Mouse (Mus musculus) heart, postnatal 36 days (tissue): ENCODE results near the gene Jhy. TPM values are rescaled to one million over a fixed set of nuclear protein-coding genes. Genes with fewer than 3 reads are reported as not detected.

Experiments used
- DNase-seq, 2 experiments: peaks; one replicate each; pipeline ENCODE4 v3.0.0; 2021 to 2022
- intact Hi-C: fragments of 180-260 bp; cut with DNase I; formaldehyde crosslinking; loops from one replicate; pipeline ENCODE4 v1.15.1; 2025
- total RNA-seq, 2 experiments: library from RNA; stranded (reverse); gene quantifications; 2 replicates each; pipeline ENCODE4 v1.2.3; 2021

The Jhy gene
- total RNA-seq, 2 experiments from 2014 or later, result not detected

DNA sequence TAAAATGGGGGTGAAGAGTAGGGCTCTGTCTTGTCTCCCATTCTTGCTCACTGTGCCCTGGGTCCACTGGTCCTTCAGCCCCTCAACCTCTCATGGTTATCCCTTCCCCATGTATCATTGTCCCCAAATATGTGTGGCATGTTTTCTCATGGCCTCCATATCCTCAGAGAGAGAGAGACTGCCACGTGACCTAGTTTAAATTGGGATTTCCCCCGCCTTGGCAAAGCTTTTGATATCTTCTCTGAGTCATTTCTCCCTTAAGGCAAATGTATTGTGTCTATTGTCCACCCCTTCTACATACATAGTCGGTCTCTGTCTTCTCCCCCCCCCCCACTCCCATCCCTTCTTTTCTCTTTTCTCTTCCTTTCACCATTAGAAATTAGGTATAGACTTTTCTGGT is 30.6 kb downstream of the Jhy start:
- no peak for DNase-seq
- intact Hi-C loops, result no loop called here

DNA sequence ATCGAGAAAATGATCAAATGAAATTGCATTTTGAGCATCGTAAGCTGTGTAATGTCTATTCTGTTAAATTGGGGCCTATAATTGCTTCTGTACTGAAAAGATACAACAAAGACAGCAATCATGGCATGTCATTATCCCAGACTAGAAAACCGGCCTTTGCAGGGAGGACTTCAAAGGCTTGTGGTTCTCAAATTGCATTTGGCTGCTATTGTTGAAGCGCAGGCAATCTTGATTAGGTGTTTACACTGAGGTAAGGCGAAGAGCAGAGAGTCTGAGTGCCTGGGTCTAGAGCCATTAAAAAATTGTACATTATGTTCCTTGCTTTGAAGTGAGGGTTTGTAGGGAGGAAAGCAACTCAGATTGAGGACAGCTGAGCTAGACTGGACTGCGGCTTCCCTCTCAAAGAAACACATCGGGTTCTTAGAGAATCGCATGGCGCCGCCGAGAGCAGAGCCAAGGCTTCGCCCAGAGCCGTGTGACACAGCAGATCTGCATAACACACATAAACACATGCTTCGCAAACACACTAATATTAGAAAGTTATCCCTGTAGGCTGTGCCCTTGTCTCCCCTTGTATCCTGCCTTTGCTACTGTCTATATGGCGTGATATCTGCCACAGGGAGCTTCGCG is 36.5 kb downstream of the Jhy start:
- intact Hi-C loops, result no loop called here
- no peak for DNase-seq

DNA sequence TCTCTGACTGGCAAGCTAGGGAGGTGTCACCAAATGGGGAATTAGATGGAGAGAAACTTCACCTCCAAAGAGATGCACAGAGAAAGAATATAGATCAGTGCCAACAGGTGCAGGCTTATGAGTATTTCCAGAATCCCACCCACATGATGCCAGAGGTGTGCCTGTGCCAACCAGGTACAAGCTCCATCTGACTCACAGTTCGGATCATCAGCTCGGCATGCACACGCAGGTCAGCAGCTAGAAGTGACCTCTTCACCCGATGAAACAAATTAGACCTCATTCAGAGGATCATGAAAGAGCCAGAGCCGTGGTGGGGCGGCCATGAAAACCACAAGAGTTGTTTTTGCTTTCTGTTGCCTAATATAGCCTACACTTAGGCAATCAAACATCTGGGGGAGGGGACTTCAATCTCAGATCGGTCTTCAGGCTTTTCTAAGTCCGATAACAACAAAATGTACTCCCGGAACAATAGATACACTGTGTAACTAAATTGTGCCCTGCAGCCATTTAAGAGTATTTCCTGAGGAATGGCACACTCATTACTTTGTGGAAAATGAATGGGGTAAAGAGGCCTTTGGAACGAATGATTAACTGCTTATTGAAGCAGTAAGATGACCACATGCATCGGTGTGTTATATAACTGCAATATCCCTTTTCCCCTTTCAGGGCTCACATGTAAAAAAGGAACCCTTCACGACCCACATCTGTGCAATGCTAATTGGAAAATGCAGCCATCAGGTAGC is 45.9 kb downstream of the Jhy start:
- DNase-seq, result no peak
- intact Hi-C loops, result no loop called here

- intact Hi-C loops, result no loop called here
- no peak for DNase-seq
These were observed 55.0 kb downstream of the Jhy start for GRCm38 (mm10) chr9:40908915-40909314.

DNA sequence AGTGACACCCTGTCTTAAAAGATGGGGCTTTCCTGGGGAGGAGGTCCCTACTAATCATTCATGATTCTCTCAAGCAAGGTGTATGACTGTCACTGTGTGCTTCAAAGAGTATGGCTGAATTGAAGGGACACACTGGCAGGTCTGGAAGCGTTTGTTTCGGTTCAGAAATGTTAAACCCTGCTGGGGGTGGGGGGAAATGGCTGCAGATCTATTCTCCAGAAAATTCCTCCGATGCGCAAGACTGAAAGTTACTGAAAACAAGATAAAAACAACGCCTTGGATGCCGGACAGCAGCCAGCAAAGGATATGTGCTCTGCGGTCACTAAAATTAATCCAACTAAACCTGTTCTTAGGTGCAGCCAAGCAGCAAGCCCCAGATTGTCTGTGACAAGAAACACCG is 55.5 kb downstream of the Jhy start:
- intact Hi-C loops, result no loop called here
- no peak for DNase-seq

DNA sequence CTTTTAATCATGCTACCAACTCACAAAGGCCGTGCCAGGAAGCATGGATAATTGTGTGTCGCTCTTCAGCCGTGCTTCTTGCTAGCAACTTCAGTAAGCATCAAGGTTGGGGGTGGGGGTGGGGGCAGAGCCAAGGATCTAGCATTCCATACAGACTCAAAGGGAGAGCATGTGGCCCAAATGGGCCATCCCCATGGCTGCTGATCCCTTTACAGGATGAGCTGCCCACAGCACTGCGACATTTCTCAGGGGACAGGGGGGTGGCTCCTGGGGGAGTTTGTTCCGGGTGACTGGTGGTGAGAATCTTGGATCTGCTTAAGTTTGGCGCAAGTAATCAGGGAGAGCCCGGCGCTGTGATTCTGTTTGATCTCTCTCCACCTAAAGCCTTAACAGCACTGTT is 56.5 kb downstream of the Jhy start:
- intact Hi-C loops, result no loop called here

GRCm38 (mm10) chr9:40892456-40892855 is 71.5 kb downstream of the Jhy start:
- no peak for DNase-seq
- intact Hi-C loops, result no loop called here

More for the DNA sequence above, 56.5 kb downstream of the Jhy start:
- DNase-seq, result no peak

DNA sequence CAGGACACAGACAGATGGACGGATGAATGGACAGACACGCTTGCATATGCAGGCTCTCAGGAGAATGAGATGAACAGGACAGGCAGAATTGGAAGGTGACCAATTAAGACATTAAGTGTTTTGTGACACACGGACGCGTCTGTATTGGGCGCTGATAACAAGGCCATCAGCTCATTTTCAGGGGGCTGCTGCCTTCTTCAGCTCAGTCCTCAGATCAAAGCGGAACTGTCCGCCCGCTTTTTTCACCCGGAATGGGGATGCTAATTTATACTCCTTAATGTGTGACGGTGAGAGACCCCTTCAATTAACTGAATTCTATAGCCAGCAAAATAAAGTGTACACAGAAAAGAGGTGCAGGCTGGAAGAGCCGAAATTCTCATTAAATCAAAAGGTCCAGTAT is 74.5 kb downstream of the Jhy start:
- no peak for DNase-seq
- intact Hi-C loops, result no loop called here

DNA sequence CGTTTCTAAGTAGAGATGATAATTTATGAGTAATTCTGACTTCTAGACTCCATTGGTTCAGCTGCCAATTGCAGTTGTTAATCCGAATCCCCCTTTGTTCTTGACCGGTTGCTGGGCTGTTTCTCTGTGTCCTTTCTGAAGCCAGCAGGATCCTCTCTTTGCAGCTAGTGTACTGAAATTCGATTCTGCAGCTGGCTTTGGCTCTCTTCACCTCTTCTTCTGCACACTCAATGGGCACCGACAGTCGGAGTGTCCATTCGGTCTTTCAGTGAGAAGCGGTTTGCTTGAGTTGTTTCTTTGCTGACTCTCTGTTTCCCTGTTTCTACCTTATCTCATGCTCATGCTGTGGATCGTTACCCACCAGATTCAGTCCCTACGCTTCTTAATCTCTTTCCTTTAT is 78.2 kb downstream of the Jhy start:
- DNase-seq, result no peak
- intact Hi-C loops, result no loop called here

GRCm38 (mm10) chr9:40878998-40879397 is 84.9 kb downstream of the Jhy start:
- intact Hi-C loops, result no loop called here
- DNase-seq, result no peak

DNA sequence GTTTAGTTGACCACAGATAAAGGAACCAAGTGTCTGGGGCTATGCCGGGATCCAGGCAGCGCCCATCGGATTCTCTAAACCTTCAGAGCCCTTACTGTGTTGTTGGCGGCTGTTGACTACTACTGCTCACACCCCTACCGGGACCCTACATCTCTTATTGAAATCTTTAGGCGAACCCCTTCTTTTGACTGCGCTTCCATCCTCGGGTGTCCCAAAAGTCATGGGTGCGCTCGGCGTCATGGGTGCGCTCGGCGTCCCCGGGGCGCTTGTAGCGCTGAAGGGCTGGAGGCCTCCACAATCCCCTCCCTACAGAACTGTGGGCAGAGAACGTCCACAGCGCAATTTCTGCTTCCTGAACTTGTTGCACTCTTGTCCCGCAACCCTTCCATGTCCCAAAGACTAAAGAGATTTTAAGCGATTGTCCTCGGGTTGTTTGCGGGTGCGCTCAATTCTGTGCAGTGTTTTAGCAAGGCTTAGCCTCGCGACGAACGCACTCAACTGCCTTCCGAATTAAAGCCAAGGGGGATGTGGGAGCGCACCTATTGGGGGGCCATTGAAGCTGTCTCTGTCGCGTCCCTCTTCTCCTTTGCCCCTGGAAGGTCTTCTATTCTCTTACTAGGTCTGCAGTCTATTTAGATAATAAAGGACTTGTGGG is 85.5 kb downstream of the Jhy start:
- DNase-seq, result no peak
- intact Hi-C loops, result no loop called here

- no peak for DNase-seq
- intact Hi-C loops, result no loop called here
These were observed 86.1 kb downstream of the Jhy start for GRCm38 (mm10) chr9:40877881-40878235.

- no peak for DNase-seq
- intact Hi-C loops, result no loop called here
These were observed 86.6 kb downstream of the Jhy start for GRCm38 (mm10) chr9:40877146-40877880.

DNA sequence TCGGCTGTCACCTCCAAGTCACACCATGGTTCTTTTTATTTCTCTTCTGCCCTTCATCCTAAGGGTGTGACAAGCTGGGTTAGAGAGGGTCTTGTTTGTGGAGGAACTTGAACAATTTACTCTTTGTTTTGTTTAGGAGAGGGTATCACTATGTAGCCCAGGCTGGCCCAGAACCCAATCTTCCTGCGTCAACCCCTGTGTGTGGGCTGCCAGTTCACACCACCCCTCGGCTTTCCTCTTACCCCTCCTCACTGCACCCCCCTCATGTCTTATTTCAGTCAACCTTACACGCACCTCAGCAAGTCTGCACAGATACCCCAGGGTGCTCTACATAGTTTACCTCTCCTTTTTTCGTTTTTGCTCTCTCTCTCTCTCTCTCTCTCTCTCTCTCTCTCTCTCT is 87.2 kb downstream of the Jhy start:
- no peak for DNase-seq
- intact Hi-C loops, result no loop called here

DNA sequence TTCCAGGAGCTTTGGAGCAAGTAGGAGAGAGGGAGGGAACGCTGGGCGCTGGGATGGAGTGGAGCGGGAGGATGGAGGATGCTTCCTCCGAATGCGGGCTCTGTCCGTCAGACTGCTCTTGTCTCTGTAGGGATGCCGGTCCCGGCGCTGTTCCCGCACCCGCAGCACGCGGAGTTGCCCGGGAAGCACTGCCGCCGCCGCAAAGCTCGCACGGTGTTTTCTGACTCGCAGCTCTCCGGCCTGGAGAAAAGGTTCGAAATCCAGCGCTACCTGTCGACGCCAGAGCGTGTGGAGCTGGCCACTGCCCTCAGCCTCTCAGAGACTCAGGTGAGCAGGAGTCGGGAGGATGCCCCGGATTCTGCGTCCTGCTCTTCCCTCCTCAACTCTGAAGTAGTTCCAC is 87.8 kb downstream of the Jhy start:
- DNase-seq, result no peak
- intact Hi-C loops, result no loop called here

DNA sequence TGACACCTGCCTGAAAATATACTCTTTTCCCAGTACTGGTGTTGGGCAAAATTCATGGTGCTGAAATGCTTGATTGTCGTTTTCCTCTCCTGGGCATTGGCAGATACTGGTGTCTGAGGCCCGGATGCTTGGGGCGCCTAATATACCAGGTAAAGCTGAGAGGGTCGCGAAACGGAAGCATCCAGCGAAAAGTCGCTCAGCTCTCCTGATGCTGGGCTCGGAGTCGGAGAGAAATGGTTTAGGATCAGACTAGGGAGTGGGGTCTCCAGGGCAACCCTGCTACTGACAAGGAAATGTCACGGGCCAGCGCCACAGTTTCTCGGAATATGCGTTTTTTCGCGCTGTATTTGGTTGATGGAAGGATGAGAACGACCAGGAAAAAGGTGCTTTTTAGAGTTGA is 88.5 kb downstream of the Jhy start:
- intact Hi-C loops, result no loop called here
- no peak for DNase-seq

DNA sequence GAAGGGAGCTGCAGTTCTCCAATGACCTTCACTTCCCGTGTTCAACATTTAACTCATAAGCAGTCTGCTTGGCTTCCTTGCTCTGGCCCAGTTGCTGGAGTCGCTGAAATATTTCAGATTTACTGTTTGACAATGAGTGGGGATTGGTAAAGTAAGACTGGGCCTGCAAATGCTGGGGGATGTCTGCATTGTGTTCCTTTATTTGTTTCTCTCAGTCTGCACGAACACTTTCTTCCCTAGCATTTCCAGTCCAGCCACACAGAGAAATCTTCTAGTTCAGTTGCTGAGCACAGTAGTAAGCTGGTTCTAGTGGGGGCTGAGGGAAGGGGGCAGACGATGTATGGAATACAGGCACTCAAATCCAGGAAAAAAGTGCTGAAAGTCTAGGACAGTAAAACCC is 89.0 kb downstream of the Jhy start:
- DNase-seq, result no peak
- intact Hi-C loops, result no loop called here

GRCm38 (mm10) chr9:40873556-40874470 is 90.1 kb downstream of the Jhy start, which contains the start of gene Bsx:
Bsx (plus strand) TSS chr9:40874127.
- DNase-seq, result peak; percentile 21 to 41
- intact Hi-C loops, result no loop called here

- intact Hi-C loops, result no loop called here
- peak in 1 of 2 experiments; percentile 23 for DNase-seq
These were observed 91.8 kb downstream of the Jhy start for GRCm38 (mm10) chr9:40872156-40872478.

GRCm38 (mm10) chr9:40871369-40872155 is 92.4 kb downstream of the Jhy start:
- DNase-seq, result no peak
- intact Hi-C loops, result no loop called here
